Mouse (Mus musculus) limb, embryonic 14.5 days (tissue): ENCODE data around the gene Sec11a. TPM values are rescaled to one million over a fixed set of nuclear protein-coding genes. Genes with fewer than 3 reads are reported as not detected.

Source experiments
- ATAC-seq: fragments of 200-750 bp; cut with Nextera tagmentation; 2 replicates; pipeline ENCODE4 v1.8.0; 2017; ENCODE audit warnings: low read depth, moderate number of reproducible peaks, moderate TSS enrichment; ENCODE audit not compliant: low FRiP score
- DNase-seq: peaks from one replicate; pipeline ENCODE4 v3.0.0-alpha.2; 2015; ENCODE audit warnings: low spot score
- H3K27ac ChIP-seq: fragments of 300-500 bp; sonication (generic); replicated peaks from 2 replicates; pipeline ENCODE4 v1.5.1; 2014; ENCODE audit warnings: low read depth, mild to moderate bottlenecking, low read length, moderate library complexity, mixed read lengths
- H3K27me3 ChIP-seq: fragments of 300-500 bp; sonication (generic); 2 replicates; pipeline ENCODE4 v1.6.1; 2014; ENCODE audit warnings: low read length, mixed read lengths; ENCODE audit not compliant: control insufficient read depth, insufficient read depth
- H3K36me3 ChIP-seq: fragments of 300-500 bp; sonication (generic); 2 replicates; pipeline ENCODE4 v1.6.1; 2014; ENCODE audit warnings: mild to moderate bottlenecking, low read length, moderate library complexity, mixed read lengths; ENCODE audit not compliant: control insufficient read depth, insufficient read depth
- H3K4me1 ChIP-seq: fragments of 300-500 bp; sonication (generic); 2 replicates; pipeline ENCODE4 v1.6.1; 2014; ENCODE audit warnings: antibody characterized with exemption, low read length, mixed read lengths; ENCODE audit not compliant: control insufficient read depth, insufficient read depth
- H3K4me2 ChIP-seq: fragments of 300-500 bp; sonication (generic); replicated peaks from 2 replicates; pipeline ENCODE4 v1.6.1; 2014; ENCODE audit warnings: low read depth, mild to moderate bottlenecking, low read length, moderate library complexity; ENCODE audit not compliant: severe bottlenecking
- H3K4me3 ChIP-seq: fragments of 300-500 bp; sonication (generic); replicated peaks from 2 replicates; pipeline ENCODE4 v1.5.1; 2014; ENCODE audit warnings: low read length
- H3K9ac ChIP-seq: fragments of 300-500 bp; sonication (generic); 2 replicates; pipeline ENCODE4 v1.6.1; 2014; ENCODE audit warnings: mild to moderate bottlenecking, low read depth, low read length, moderate library complexity; ENCODE audit not compliant: severe bottlenecking
- H3K9me3 ChIP-seq: fragments of 300-500 bp; sonication (generic); 2 replicates; pipeline ENCODE4 v1.6.1; 2016; ENCODE audit warnings: low read length; ENCODE audit not compliant: control insufficient read depth
- POLR2A ChIP-seq: fragments of 200-500 bp; IDR thresholded peaks from 2 replicates; pipeline ENCODE4 v1.8.0; 2012; ENCODE audit warnings: inconsistent platforms, mild to moderate bottlenecking, moderate library complexity, borderline replicate concordance; ENCODE audit not compliant: insufficient read depth, insufficient read length; ENCODE audit errors: extremely low read depth
- WGBS: fragments of 180-500 bp; shearing (Covaris S2); extraction: QIAGEN DNeasy Blood & Tissue Kit; methylation state at CpG from one replicate; pipeline ENCODE4 v1.1.7; 2014; 5-methylcytosine and 5-hydroxymethylcytosine counted together
- polyA plus RNA-seq, 2 experiments: library from polyadenylated mRNA; depleted of rRNA in 1 of 2; stranded (reverse) in 1 of 2; unstranded in 1 of 2; fragments of >200 nt; fragmentation: Nextera tagmentation in 1 of 2; extraction: Ambion mirVana in 1 of 2; gene quantifications; 2 replicates each; pipeline versions ENCODE4 v1.2.1 to v1.2.3; 2012 to 2014

Gene Sec11a
- polyA plus RNA-seq, 2 experiments: 158 to 224 TPM

- TF ChIP-seq POLR2A: no peak
- DNase-seq (no peak), ATAC-seq (no peak)
- Histone ChIP-seq H3K4me3 (no peak overlapping the region), H3K4me1 (no peaks in the 10 kb centered on the region), H3K27ac (no peak overlapping the region), H3K36me3 (peaks cover 40% of the 10 kb centered on the region), H3K9me3 (no peaks in the 10 kb centered on the region), H3K27me3 (no peaks in the 10 kb centered on the region), H3K4me2 (no peak overlapping the region), H3K9ac (no peak overlapping the region)
- WGBS: 81% methylated on average over 1 of the region's 1 CpGs
These were observed 11.7 kb downstream of the Sec11a start for GRCm38 (mm10) chr7:80935834-80936233.

GRCm38 (mm10) chr7:80932777-80933176, 14.8 kb downstream of the Sec11a start:
- H3K4me3 ChIP-seq: no peak overlapping the region
- TF ChIP-seq POLR2A: no peak
- no peaks in the 10 kb centered on the region for H3K27me3 ChIP-seq
- no peak overlapping the region for H3K27ac ChIP-seq
- WGBS: 82% methylated on average over 1 of the region's 1 CpGs
- H3K4me2 ChIP-seq: no peak overlapping the region
- ATAC-seq (no peak), DNase-seq (no peak)
- no peaks in the 10 kb centered on the region for H3K9me3 ChIP-seq
- no peak overlapping the region for H3K9ac ChIP-seq
- peaks cover 39% of the 10 kb centered on the region for H3K36me3 ChIP-seq
- H3K4me1 ChIP-seq: no peaks in the 10 kb centered on the region

GRCm38 (mm10) chr7:80931618-80932207, 15.9 kb downstream of the Sec11a start:
- no peak for TF ChIP-seq POLR2A
- no peak for ATAC-seq
- no peak for DNase-seq

GRCm38 (mm10) chr7:80923165-80923564, 24.4 kb downstream of the Sec11a start:
- peaks cover 71% of the 10 kb centered on the region for H3K36me3 ChIP-seq

More at GRCm38 (mm10) chr7:80931618-80932207, 15.9 kb downstream of the Sec11a start:
- no peak overlapping the region for H3K4me3 ChIP-seq
- H3K27ac ChIP-seq: no peak overlapping the region
- H3K36me3 ChIP-seq: peaks cover 46% of the 10 kb centered on the region
- H3K4me1 ChIP-seq: no peaks in the 10 kb centered on the region
- no peaks in the 10 kb centered on the region for H3K27me3 ChIP-seq
- no peak overlapping the region for H3K4me2 ChIP-seq
- 91% methylated on average over 8 of the region's 8 CpGs for WGBS
- no peaks in the 10 kb centered on the region for H3K9me3 ChIP-seq
- no peak overlapping the region for H3K9ac ChIP-seq

GRCm38 (mm10) chr7:80919647-80920008, 28.0 kb downstream of the Sec11a start:
- H3K9me3 ChIP-seq: no peaks in the 10 kb centered on the region
- no peak overlapping the region for H3K9ac ChIP-seq
- peaks cover 79% of the 10 kb centered on the region for H3K36me3 ChIP-seq
- no peak overlapping the region for H3K4me2 ChIP-seq
- no peak overlapping the region for H3K27ac ChIP-seq
- DNase-seq (no peak), ATAC-seq (no peak)
- no peak overlapping the region for H3K4me3 ChIP-seq
- WGBS: 74% methylated on average over 5 of the region's 5 CpGs
- H3K4me1 ChIP-seq: no peaks in the 10 kb centered on the region
- no peak for TF ChIP-seq POLR2A
- no peaks in the 10 kb centered on the region for H3K27me3 ChIP-seq

More at GRCm38 (mm10) chr7:80923165-80923564, 24.4 kb downstream of the Sec11a start:
- no peak overlapping the region for H3K27ac ChIP-seq
- H3K27me3 ChIP-seq: no peaks in the 10 kb centered on the region
- 88% methylated on average over 2 of the region's 2 CpGs for WGBS
- H3K4me3 ChIP-seq: no peak overlapping the region
- ATAC-seq: no peak
- DNase-seq: no peak
- no peak for TF ChIP-seq POLR2A
- no peak overlapping the region for H3K9ac ChIP-seq
- no peaks in the 10 kb centered on the region for H3K4me1 ChIP-seq
- H3K4me2 ChIP-seq: no peak overlapping the region
- no peaks in the 10 kb centered on the region for H3K9me3 ChIP-seq
